13 mouse cellular contexts compared by ENCODE assay signal in genomic region chr7:141638077-141638476, GRCm38 (mm10). TPM values are rescaled to one million over a fixed set of nuclear protein-coding genes. Genes with fewer than 3 reads are reported as not detected.
DNase-seq lines count a peak whose midpoint lies in the region; ATAC-seq and TF ChIP-seq lines count a peak whose summit lies in the region.
"Not testable (repeated sequence)": the region's sequence is repeated elsewhere in the genome, so short reads cannot be mapped to it uniquely, and the experiment has no call there.
"Had no signal": no experiment of that assay in that cellular context is flagged by ENCODE, and none has a peak within 500 bp of the region (broad histone marks: within the 10 kb centered on the region; RNA-seq: fewer than 3 reads in every experiment).

No protein-coding gene starts in this region.

- H3K27ac ChIP-seq in forebrain, embryonic 12.5 days; heart, embryonic 11.5 days (ENCODE audit: low read depth, low read length); hindbrain, embryonic 16.5 days (ENCODE audit: low read depth, low read length); limb, embryonic 12.5 days; lung, embryonic 15.5 days; midbrain, postnatal 0 days (ENCODE audit: low read depth, low read length); stomach, embryonic 16.5 days (ENCODE audit: low read length): not testable (repeated sequence)

- TF ChIP-seq CTCF in Patski (IDR thresholded peaks at IDR 0.05); midbrain, postnatal 0 days (IDR thresholded peaks at IDR 0.05): not testable (repeated sequence)

- POLR2A ChIA-PET in Patski (lab: Charles Lee), result not testable (repeated sequence)

- CTCF ChIA-PET in Patski (lab: Charles Lee), result not testable (repeated sequence)

- not testable (repeated sequence) for H3K27me3 ChIP-seq in Patski; forebrain, embryonic 12.5 days; heart, embryonic 11.5 days (ENCODE audit: control insufficient read depth, insufficient read depth, low read length); hindbrain, embryonic 16.5 days (replicated peaks; ENCODE audit: control insufficient read depth, insufficient read depth, low read length); limb, embryonic 12.5 days; lung, embryonic 15.5 days; midbrain, postnatal 0 days (ENCODE audit: insufficient read depth, low read length); stomach, embryonic 16.5 days (ENCODE audit: control insufficient read depth, insufficient read depth, low read length)

- WGBS in forebrain, embryonic 12.5 days, result 98% methylated on average over 1 of the region's 3 CpGs
- WGBS in heart, embryonic 11.5 days (ENCODE audit: insufficient replicate concordance), result 98% methylated on average over 1 of the region's 3 CpGs
- 100% methylated on average over 1 of the region's 3 CpGs for WGBS in hindbrain, embryonic 16.5 days
- 97% methylated on average over 2 of the region's 3 CpGs for WGBS in limb, embryonic 12.5 days
- 99% methylated on average over 2 of the region's 3 CpGs for WGBS in lung, embryonic 15.5 days
- 92% methylated on average over 1 of the region's 3 CpGs for WGBS in midbrain, postnatal 0 days
- 97% methylated on average over 1 of the region's 3 CpGs for WGBS in stomach, embryonic 16.5 days

- H3K9me3 ChIP-seq in forebrain, embryonic 12.5 days; heart, embryonic 11.5 days (replicated peaks; ENCODE audit: control insufficient read depth, low read length); hindbrain, embryonic 16.5 days (ENCODE audit: control insufficient read depth, low read length); limb, embryonic 12.5 days; lung, embryonic 15.5 days; midbrain, postnatal 0 days (ENCODE audit: low read length); stomach, embryonic 16.5 days (replicated peaks; ENCODE audit: control insufficient read depth, low read length): not testable (repeated sequence)

- H3K9ac ChIP-seq in forebrain, embryonic 12.5 days; heart, embryonic 11.5 days (ENCODE audit: low read depth, low read length); hindbrain, embryonic 16.5 days (ENCODE audit: low read depth, low read length); limb, embryonic 12.5 days (replicated peaks); lung, embryonic 15.5 days; midbrain, postnatal 0 days (replicated peaks; ENCODE audit: low read length, poor library complexity, severe bottlenecking); stomach, embryonic 16.5 days (ENCODE audit: low read length): not testable (repeated sequence)

- peak; percentile 26 for ATAC-seq in Patski
- ATAC-seq in forebrain, embryonic 12.5 days (ENCODE audit: low FRiP score), result peak; percentile 52
- peak; percentile 51 for ATAC-seq in heart, embryonic 11.5 days (replicated peaks; ENCODE audit: insufficient number of reproducible peaks, low FRiP score, low TSS enrichment)
- peak; percentile 50 for ATAC-seq in hindbrain, embryonic 16.5 days
- ATAC-seq in limb, embryonic 12.5 days (ENCODE audit: insufficient number of reproducible peaks, insufficient read depth, low FRiP score, low TSS enrichment, low read depth), result peak; percentile 73
- ATAC-seq in lung, embryonic 15.5 days (ENCODE audit: borderline replicate concordance, extremely low read depth, low FRiP score, low TSS enrichment), result peak; percentile 40; the same call in 1 of the 2 replicates
- ATAC-seq in midbrain, postnatal 0 days (ENCODE audit: low FRiP score), result peak; percentile 41; the same call in 1 of the 2 replicates
- peak; percentile 52 for ATAC-seq in stomach, embryonic 16.5 days (ENCODE audit: insufficient read depth, low FRiP score)

- DNase-seq in Patski (ENCODE audit: low read depth, low spot score); midbrain, postnatal 0 days (ENCODE audit: low spot score): not testable (repeated sequence)

- H3K4me2 ChIP-seq in forebrain, embryonic 12.5 days; heart, embryonic 11.5 days; hindbrain, embryonic 16.5 days (ENCODE audit: low read length); limb, embryonic 12.5 days; lung, embryonic 15.5 days; midbrain, postnatal 0 days (ENCODE audit: low read depth, low read length, poor library complexity, severe bottlenecking); stomach, embryonic 16.5 days (ENCODE audit: low read depth, low read length): not testable (repeated sequence)

- peaks cover 18% of the 10 kb centered on the region; the same call in 1 of the 2 replicates for H3K36me3 ChIP-seq in forebrain, embryonic 12.5 days (replicated peaks)
- not testable (repeated sequence) for H3K36me3 ChIP-seq in heart, embryonic 11.5 days (ENCODE audit: control insufficient read depth, insufficient read depth, low read length); hindbrain, embryonic 16.5 days (ENCODE audit: control insufficient read depth, insufficient read depth, low read length); lung, embryonic 15.5 days; stomach, embryonic 16.5 days (ENCODE audit: control insufficient read depth, insufficient read depth, low read length)
- H3K36me3 ChIP-seq in limb, embryonic 12.5 days, result peaks cover 18% of the 10 kb centered on the region
- peaks cover 11% of the 10 kb centered on the region; the same call in 1 of the 2 replicates for H3K36me3 ChIP-seq in midbrain, postnatal 0 days (ENCODE audit: insufficient read depth, low read length)

- H3K4me3 ChIP-seq in forebrain, embryonic 12.5 days (replicated peaks); heart, embryonic 11.5 days (ENCODE audit: low read depth, low read length); hindbrain, embryonic 16.5 days (ENCODE audit: low read length); limb, embryonic 12.5 days (replicated peaks); lung, embryonic 15.5 days; midbrain, postnatal 0 days (ENCODE audit: low read depth, low read length); stomach, embryonic 16.5 days (replicated peaks; ENCODE audit: low read length): not testable (repeated sequence)

- not testable (repeated sequence) for H3K4me1 ChIP-seq in forebrain, embryonic 12.5 days; heart, embryonic 11.5 days (ENCODE audit: control insufficient read depth, insufficient read depth, low read length); hindbrain, embryonic 16.5 days (ENCODE audit: control insufficient read depth, insufficient read depth, low read depth, low read length); limb, embryonic 12.5 days (replicated peaks); lung, embryonic 15.5 days; midbrain, postnatal 0 days (ENCODE audit: insufficient read depth, low read length); stomach, embryonic 16.5 days (ENCODE audit: control insufficient read depth, insufficient read depth, low read length)

- in situ Hi-C loops in Patski (cut with MboI; ENCODE audit: low pct_unique_long_range_greater_than_20kb), result not testable (repeated sequence)

RNA-seq across cellular contexts. Expression of gene Muc6, which starts 17.0 kb away (rescaled TPM):
- 0.05 TPM for polyA plus RNA-seq in Patski (2021)
- polyA plus RNA-seq in forebrain, embryonic 12.5 days (2016; fragmentation: Nextera tagmentation; extraction: Ambion mirVana), result 0.14 and 0.19 TPM in 2 replicates
- 0.11 and 0.18 TPM in 2 replicates for polyA plus RNA-seq in heart, embryonic 11.5 days (2014; fragmentation: Nextera tagmentation; extraction: Ambion mirVana)
- 0.19 and 0.29 TPM in 2 replicates for polyA plus RNA-seq in hindbrain, embryonic 16.5 days (2015; fragmentation: Nextera tagmentation; extraction: Ambion mirVana)
- 0.18 TPM in 2 replicates for polyA plus RNA-seq in limb, embryonic 12.5 days (2016; fragmentation: Nextera tagmentation; extraction: Ambion mirVana)
- polyA plus RNA-seq in lung, embryonic 15.5 days (2015; fragmentation: Nextera tagmentation; extraction: Ambion mirVana), result 0.07 and 0.11 TPM in 2 replicates
- total RNA-seq in midbrain, postnatal 0 days (2014; rRNA removed), result not detected in 2 replicates
- polyA plus RNA-seq in midbrain, postnatal 0 days (2015; fragmentation: Nextera tagmentation; extraction: Ambion mirVana), result 0.12 and 0.16 TPM in 2 replicates
- polyA plus RNA-seq in stomach, embryonic 16.5 days (2015; fragmentation: Nextera tagmentation; extraction: Ambion mirVana), result 3.8 and 6.3 TPM in 2 replicates
- total RNA-seq: adrenal gland, postnatal 36 days; gastrocnemius, postnatal 4 days; liver, adult 2 months had no signal
- polyA plus RNA-seq: cortical plate, adult 2 months; liver, adult 2 months had no signal

RNA-seq across cellular contexts. Expression of gene Muc2, which starts 52.1 kb away (rescaled TPM):
- polyA plus RNA-seq in Patski (2021), result 0.33 TPM
- polyA plus RNA-seq in forebrain, embryonic 12.5 days (2016; fragmentation: Nextera tagmentation; extraction: Ambion mirVana), result 0.19 and 0.24 TPM in 2 replicates
- 0.93 and 1.1 TPM in 2 replicates for polyA plus RNA-seq in heart, embryonic 11.5 days (2014; fragmentation: Nextera tagmentation; extraction: Ambion mirVana)
- polyA plus RNA-seq in hindbrain, embryonic 16.5 days (2015; fragmentation: Nextera tagmentation; extraction: Ambion mirVana), result 0.40 and 0.58 TPM in 2 replicates
- 0.60 and 0.61 TPM in 2 replicates for polyA plus RNA-seq in limb, embryonic 12.5 days (2016; fragmentation: Nextera tagmentation; extraction: Ambion mirVana)
- 0.08 and 0.37 TPM in 2 replicates for polyA plus RNA-seq in lung, embryonic 15.5 days (2015; fragmentation: Nextera tagmentation; extraction: Ambion mirVana)
- 0.77 and 1.0 TPM in 2 replicates for total RNA-seq in midbrain, postnatal 0 days (2014; rRNA removed)
- polyA plus RNA-seq in midbrain, postnatal 0 days (2015; fragmentation: Nextera tagmentation; extraction: Ambion mirVana), result 0.49 and 0.58 TPM in 2 replicates
- polyA plus RNA-seq in stomach, embryonic 16.5 days (2015; fragmentation: Nextera tagmentation; extraction: Ambion mirVana), result 2.5 and 3.2 TPM in 2 replicates
- total RNA-seq: liver, adult 2 months had no signal
- polyA plus RNA-seq: forebrain, embryonic 10.5 days had no signal
